Mouse (Mus musculus) kidney, adult 2 months (tissue): ENCODE measurements around the gene Tpm3.

Experiments used
- CTCF ChIP-seq: fragments of 200-500 bp; conservative IDR thresholded peaks from 2 replicates; pipeline ENCODE4 v1.5.1; 2011; ENCODE audit warnings: low read depth, mild to moderate bottlenecking, control low read depth, low read length, moderate library complexity, mixed read lengths; ENCODE audit not compliant: insufficient read depth, insufficient read length
- POLR2A ChIP-seq: fragments of 200-500 bp; IDR thresholded peaks from one replicate; pipeline ENCODE4 v1.6.1; 2011; ENCODE audit warnings: low read depth, low read length, control low read depth

DNA sequence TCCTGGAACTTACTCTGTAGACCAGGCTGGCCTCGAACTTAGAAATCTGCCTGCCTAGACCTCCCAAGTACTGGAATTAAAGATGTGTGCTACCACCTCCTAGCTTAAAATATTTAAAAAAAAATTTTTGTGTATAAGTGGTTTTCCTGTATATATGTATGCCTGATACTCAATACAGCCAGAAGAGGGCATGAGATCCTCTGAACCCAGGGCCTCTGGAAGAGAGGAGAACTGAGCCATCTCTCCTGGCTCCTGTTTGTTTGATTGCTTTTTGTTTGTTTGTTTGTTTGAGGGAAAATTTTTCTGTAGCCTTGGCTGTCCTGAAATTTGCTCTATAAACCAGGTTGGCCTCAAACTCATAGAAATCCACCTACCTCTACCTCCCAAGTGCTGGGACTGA, 60.9 kb downstream of the Tpm3 start:
- TF ChIP-seq POLR2A: no peak
- TF ChIP-seq CTCF: no peak
